Mouse (Mus musculus) heart, embryonic 13.5 days (tissue): ENCODE results near the gene Pcdh15. TPM values are rescaled to one million over a fixed set of nuclear protein-coding genes. Genes with fewer than 3 reads are reported as not detected.

Source experiments
- ATAC-seq: fragments of 200-750 bp; cut with Nextera tagmentation; 2 replicates; pipeline ENCODE4 v1.8.0; 2017; ENCODE audit warnings: moderate TSS enrichment; ENCODE audit not compliant: insufficient number of reproducible peaks, low FRiP score, low TSS enrichment; ENCODE audit errors: extremely low read depth
- H3K27ac ChIP-seq: fragments of 300-500 bp; sonication (generic); replicated peaks from 2 replicates; pipeline ENCODE4 v1.5.1; 2015; ENCODE audit warnings: moderate library complexity, mild to moderate bottlenecking, inconsistent platforms
- H3K27me3 ChIP-seq: fragments of 300-500 bp; sonication (generic); replicated peaks from 2 replicates; pipeline ENCODE4 v1.6.1; 2015; ENCODE audit warnings: mild to moderate bottlenecking, inconsistent platforms
- H3K36me3 ChIP-seq: fragments of 300-500 bp; sonication (generic); 2 replicates; pipeline ENCODE4 v1.6.1; 2015; ENCODE audit warnings: mild to moderate bottlenecking, inconsistent platforms
- H3K4me1 ChIP-seq: fragments of 300-500 bp; sonication (generic); 2 replicates; pipeline ENCODE4 v1.6.1; 2015; ENCODE audit warnings: inconsistent platforms
- H3K4me2 ChIP-seq: fragments of 300-500 bp; sonication (generic); 2 replicates; pipeline ENCODE4 v1.6.1; 2015; ENCODE audit warnings: inconsistent platforms, mild to moderate bottlenecking, moderate library complexity
- H3K4me3 ChIP-seq: fragments of 300-500 bp; sonication (generic); 2 replicates; pipeline ENCODE4 v1.5.1; 2015; ENCODE audit warnings: moderate library complexity, mild to moderate bottlenecking, inconsistent platforms
- H3K9ac ChIP-seq: fragments of 300-500 bp; sonication (generic); 2 replicates; pipeline ENCODE4 v1.6.1; 2015; ENCODE audit warnings: inconsistent platforms, mild to moderate bottlenecking, moderate library complexity
- H3K9me3 ChIP-seq: fragments of 300-500 bp; sonication (generic); 2 replicates; pipeline ENCODE4 v1.6.1; 2016; ENCODE audit warnings: inconsistent platforms
- WGBS: fragments of 180-500 bp; shearing (Covaris S2); methylation state at CpG from one replicate; pipeline ENCODE4 v1.1.7; 2015; ENCODE audit warnings: mixed read lengths; 5-methylcytosine and 5-hydroxymethylcytosine counted together
- polyA plus RNA-seq: library from polyadenylated mRNA; unstranded; fragments of >200 nt; fragmentation: Nextera tagmentation; extraction: Ambion mirVana; gene quantifications from 2 replicates; pipeline ENCODE4 v1.2.1, GENCODE M21; 2015

Gene Pcdh15
- polyA plus RNA-seq, 1 experiment from 2014 or later, result 0.59 TPM

- Histone ChIP-seq H3K9me3 (no peaks in the 10 kb centered on the region), H3K4me2 (no peak overlapping the region), H3K9ac (no peak overlapping the region), H3K27ac (no peak overlapping the region), H3K4me3 (no peak overlapping the region), H3K27me3 (no peaks in the 10 kb centered on the region), H3K36me3 (no peaks in the 10 kb centered on the region), H3K4me1 (no peaks in the 10 kb centered on the region)
- WGBS, result 65% methylated on average over 3 of the region's 3 CpGs
- ATAC-seq, result no peak
These were observed 1492.7 kb downstream of the Pcdh15 start for GRCm38 (mm10) chr10:74591799-74592198.

- Histone ChIP-seq H3K36me3 (no peaks in the 10 kb centered on the region), H3K4me2 (no peak overlapping the region), H3K9ac (no peak overlapping the region), H3K27ac (no peak overlapping the region), H3K9me3 (no peaks in the 10 kb centered on the region), H3K27me3 (no peaks in the 10 kb centered on the region), H3K4me1 (no peaks in the 10 kb centered on the region), H3K4me3 (no peak overlapping the region)
- no peak for ATAC-seq
- WGBS, result 72% methylated on average over 2 of the region's 2 CpGs
These were observed 1508.5 kb downstream of the Pcdh15 start for GRCm38 (mm10) chr10:74607683-74608082.

GRCm38 (mm10) chr10:74621837-74622236, 1522.7 kb downstream of the Pcdh15 start:
- Histone ChIP-seq H3K4me3 (no peak overlapping the region), H3K4me1 (no peaks in the 10 kb centered on the region), H3K4me2 (no peak overlapping the region), H3K9me3 (no peaks in the 10 kb centered on the region), H3K27ac (no peak overlapping the region), H3K9ac (no peak overlapping the region), H3K36me3 (no peaks in the 10 kb centered on the region), H3K27me3 (no peaks in the 10 kb centered on the region)
- whole genome bisulfite sequencing, result 49% methylated on average over 2 of the region's 2 CpGs
- no peak for ATAC-seq

GRCm38 (mm10) chr10:74625715-74626114, 1526.6 kb downstream of the Pcdh15 start:
- ATAC-seq, result no peak
- Histone ChIP-seq H3K4me2 (no peak overlapping the region), H3K9me3 (no peaks in the 10 kb centered on the region), H3K9ac (no peak overlapping the region), H3K36me3 (no peaks in the 10 kb centered on the region), H3K4me3 (no peak overlapping the region), H3K4me1 (no peaks in the 10 kb centered on the region), H3K27ac (no peak overlapping the region), H3K27me3 (no peaks in the 10 kb centered on the region)
- 74% methylated on average over 4 of the region's 4 CpGs for WGBS

GRCm38 (mm10) chr10:74626596-74626995, 1527.5 kb downstream of the Pcdh15 start:
- Histone ChIP-seq H3K4me2 (no peak overlapping the region), H3K4me1 (no peaks in the 10 kb centered on the region), H3K27me3 (no peaks in the 10 kb centered on the region), H3K9me3 (no peaks in the 10 kb centered on the region), H3K27ac (no peak overlapping the region), H3K4me3 (no peak overlapping the region), H3K9ac (no peak overlapping the region), H3K36me3 (no peaks in the 10 kb centered on the region)
- no peak for ATAC-seq
- WGBS, result 63% methylated on average over 10 of the region's 10 CpGs

GRCm38 (mm10) chr10:74631314-74631713, 1532.2 kb downstream of the Pcdh15 start:
- no peaks in the 10 kb centered on the region for H3K27me3 ChIP-seq
- no peaks in the 10 kb centered on the region for H3K4me1 ChIP-seq
- no peaks in the 10 kb centered on the region for H3K9me3 ChIP-seq
- no peak overlapping the region for H3K27ac ChIP-seq
- WGBS, result 76% methylated on average over 9 of the region's 9 CpGs
- no peak overlapping the region for H3K4me3 ChIP-seq
- H3K4me2 ChIP-seq, result no peak overlapping the region
- ATAC-seq, result no peak
- H3K9ac ChIP-seq, result no peak overlapping the region
- H3K36me3 ChIP-seq, result no peaks in the 10 kb centered on the region

GRCm38 (mm10) chr10:74637040-74637439, 1537.9 kb downstream of the Pcdh15 start:
- 47% methylated on average over 4 of the region's 4 CpGs for WGBS
- Histone ChIP-seq H3K36me3 (no peaks in the 10 kb centered on the region), H3K9ac (no peak overlapping the region), H3K4me3 (no peak overlapping the region), H3K27me3 (no peaks in the 10 kb centered on the region), H3K4me2 (no peak overlapping the region), H3K4me1 (no peaks in the 10 kb centered on the region), H3K27ac (no peak overlapping the region), H3K9me3 (no peaks in the 10 kb centered on the region)
- ATAC-seq, result no peak

GRCm38 (mm10) chr10:74642125-74642524, 1543.0 kb downstream of the Pcdh15 start:
- Histone ChIP-seq H3K27me3 (no peaks in the 10 kb centered on the region), H3K9ac (no peak overlapping the region), H3K4me1 (no peaks in the 10 kb centered on the region), H3K9me3 (no peaks in the 10 kb centered on the region), H3K27ac (no peak overlapping the region), H3K4me2 (no peak overlapping the region), H3K36me3 (no peaks in the 10 kb centered on the region), H3K4me3 (no peak overlapping the region)
- ATAC-seq, result no peak
- 55% methylated on average over 6 of the region's 6 CpGs for WGBS

GRCm38 (mm10) chr10:74663171-74663570, 1564.0 kb downstream of the Pcdh15 start:
- Histone ChIP-seq H3K4me2 (no peak overlapping the region), H3K27ac (no peak overlapping the region), H3K36me3 (no peaks in the 10 kb centered on the region), H3K27me3 (no peaks in the 10 kb centered on the region), H3K9me3 (no peaks in the 10 kb centered on the region), H3K9ac (no peak overlapping the region), H3K4me3 (no peak overlapping the region), H3K4me1 (no peaks in the 10 kb centered on the region)
- 55% methylated on average over 1 of the region's 1 CpGs for WGBS
- no peak for ATAC-seq

- Histone ChIP-seq H3K4me2 (no peak overlapping the region), H3K27me3 (no peaks in the 10 kb centered on the region), H3K9me3 (no peaks in the 10 kb centered on the region), H3K9ac (no peak overlapping the region), H3K27ac (peak overlapping the region; percentile 58), H3K36me3 (no peaks in the 10 kb centered on the region), H3K4me1 (peaks cover 16% of the 10 kb centered on the region), H3K4me3 (no peak overlapping the region)
- ATAC-seq, result no peak
- 41% methylated on average over 4 of the region's 4 CpGs for WGBS
These were observed 1580.9 kb downstream of the Pcdh15 start for GRCm38 (mm10) chr10:74680016-74680491.

- Histone ChIP-seq H3K4me2 (no peak overlapping the region), H3K36me3 (no peaks in the 10 kb centered on the region), H3K4me1 (peaks cover 16% of the 10 kb centered on the region), H3K4me3 (no peak overlapping the region), H3K27me3 (no peaks in the 10 kb centered on the region), H3K9ac (no peak overlapping the region), H3K27ac (peak overlapping the region; percentile 58), H3K9me3 (no peaks in the 10 kb centered on the region)
- 44% methylated on average over 1 of the region's 1 CpGs for WGBS
- ATAC-seq, result no peak
These were observed 1581.4 kb downstream of the Pcdh15 start for GRCm38 (mm10) chr10:74680559-74680958.
